Mouse (Mus musculus): Measurements from ENCODE around the gene Smndc1. TPM values are rescaled to one million over a fixed set of nuclear protein-coding genes. Genes with fewer than 3 reads are reported as not detected.

Smndc1 gene
- polyA plus RNA-seq, 1 experiment from 2014 or later, result 35.8 TPM

- DNase-seq (ENCODE audit: low spot score), result no peak
- no peak for ATAC-seq
- Histone ChIP-seq H3K9ac (replicated peaks; ENCODE audit: low read depth) (no peak overlapping the region), H3K27me3 (replicated peaks; ENCODE audit: insufficient read depth, low read length) (no peaks in the 10 kb centered on the region), H3K9me3 (ENCODE audit: low read length) (no peaks in the 10 kb centered on the region), H3K4me2 (replicated peaks; ENCODE audit: low read depth, low read length) (no peak overlapping the region), H3K4me3 (ENCODE audit: low read depth, low read length) (no peak overlapping the region), H3K36me3 (ENCODE audit: insufficient read depth, low read length) (no peaks in the 10 kb centered on the region), H3K4me1 (ENCODE audit: insufficient read depth, low read depth, low read length) (no peaks in the 10 kb centered on the region), H3K27ac (ENCODE audit: low read length) (no peak overlapping the region)
- TF ChIP-seq EP300 (IDR thresholded peaks at IDR 0.05) (no peak), CTCF (IDR thresholded peaks at IDR 0.05) (no peak)
- 79% methylated on average over 17 of the region's 17 CpGs for WGBS
These were observed 24.8 kb upstream of the Smndc1 start for GRCm38 (mm10) chr19:53415198-53415597.

GRCm38 (mm10) chr19:53414650-53415049, 24.3 kb upstream of the Smndc1 start:
- H3K27me3 ChIP-seq (replicated peaks; ENCODE audit: insufficient read depth, low read length), result no peaks in the 10 kb centered on the region
- no peak overlapping the region for H3K4me2 ChIP-seq (replicated peaks; ENCODE audit: low read depth, low read length)
- H3K27ac ChIP-seq (ENCODE audit: low read length), result no peak overlapping the region
- no peak overlapping the region for H3K9ac ChIP-seq (replicated peaks; ENCODE audit: low read depth)
- H3K4me3 ChIP-seq (ENCODE audit: low read depth, low read length), result no peak overlapping the region
- H3K4me1 ChIP-seq (ENCODE audit: insufficient read depth, low read depth, low read length), result no peaks in the 10 kb centered on the region
- TF ChIP-seq EP300 (IDR thresholded peaks at IDR 0.05) (no peak), CTCF (IDR thresholded peaks at IDR 0.05) (no peak)
- DNase-seq (ENCODE audit: low spot score) (no peak), ATAC-seq (no peak)
- no peaks in the 10 kb centered on the region for H3K36me3 ChIP-seq (ENCODE audit: insufficient read depth, low read length)
- H3K9me3 ChIP-seq (ENCODE audit: low read length), result no peaks in the 10 kb centered on the region
- 73% methylated on average over 11 of the region's 11 CpGs for WGBS

DNA sequence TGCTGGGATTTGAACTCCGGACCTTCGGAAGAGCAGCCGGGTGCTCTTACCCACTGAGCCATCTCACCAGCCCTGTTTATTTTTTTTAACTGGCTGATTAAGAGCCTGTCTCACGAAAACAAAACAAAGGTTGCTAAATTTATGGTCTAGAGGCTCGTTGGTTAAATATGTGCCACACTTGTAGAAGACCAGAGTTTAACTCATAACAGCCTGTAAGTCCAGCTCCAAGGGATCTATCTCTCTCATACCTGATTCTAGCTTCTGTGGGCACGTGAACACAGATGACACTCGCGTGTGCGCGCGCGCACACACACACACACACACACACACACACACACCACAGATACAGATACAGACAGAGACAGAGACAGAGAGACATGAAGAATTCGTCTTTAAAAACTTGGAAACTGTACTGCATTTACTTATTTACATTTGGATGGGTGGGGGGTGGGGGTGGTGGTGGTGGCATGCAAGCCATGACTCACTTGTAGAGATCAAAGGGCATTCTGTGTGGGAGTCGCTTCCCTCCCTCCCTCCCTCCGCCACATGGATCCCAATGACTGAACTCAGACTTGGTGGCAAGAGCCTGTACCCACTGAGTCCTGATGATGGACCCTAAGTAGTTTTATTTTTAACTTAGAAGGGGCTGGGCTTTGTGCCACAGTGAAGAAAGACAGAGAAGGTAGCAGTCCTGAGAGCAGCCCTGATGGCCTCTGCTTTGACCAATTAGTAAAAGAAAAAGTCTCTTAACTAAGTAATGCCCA, 23.4 kb upstream of the Smndc1 start:
- H3K36me3 ChIP-seq (ENCODE audit: insufficient read depth, low read length), result no peaks in the 10 kb centered on the region
- no peaks in the 10 kb centered on the region for H3K4me1 ChIP-seq (ENCODE audit: insufficient read depth, low read depth, low read length)
- no peak overlapping the region for H3K4me2 ChIP-seq (replicated peaks; ENCODE audit: low read depth, low read length)
- H3K27ac ChIP-seq (ENCODE audit: low read length), result no peak overlapping the region
- 77% methylated on average over 15 of the region's 15 CpGs for WGBS
- no peaks in the 10 kb centered on the region for H3K27me3 ChIP-seq (replicated peaks; ENCODE audit: insufficient read depth, low read length)
- no peak for TF ChIP-seq EP300 (IDR thresholded peaks at IDR 0.05)
- TF ChIP-seq CTCF (IDR thresholded peaks at IDR 0.05), result no peak
- ATAC-seq, result peak; percentile 50; the same call in 1 of the 2 replicates
- H3K9ac ChIP-seq (replicated peaks; ENCODE audit: low read depth), result no peak overlapping the region
- no peak for DNase-seq (ENCODE audit: low spot score)
- H3K4me3 ChIP-seq (ENCODE audit: low read depth, low read length), result no peak overlapping the region
- no peaks in the 10 kb centered on the region for H3K9me3 ChIP-seq (ENCODE audit: low read length)

DNA sequence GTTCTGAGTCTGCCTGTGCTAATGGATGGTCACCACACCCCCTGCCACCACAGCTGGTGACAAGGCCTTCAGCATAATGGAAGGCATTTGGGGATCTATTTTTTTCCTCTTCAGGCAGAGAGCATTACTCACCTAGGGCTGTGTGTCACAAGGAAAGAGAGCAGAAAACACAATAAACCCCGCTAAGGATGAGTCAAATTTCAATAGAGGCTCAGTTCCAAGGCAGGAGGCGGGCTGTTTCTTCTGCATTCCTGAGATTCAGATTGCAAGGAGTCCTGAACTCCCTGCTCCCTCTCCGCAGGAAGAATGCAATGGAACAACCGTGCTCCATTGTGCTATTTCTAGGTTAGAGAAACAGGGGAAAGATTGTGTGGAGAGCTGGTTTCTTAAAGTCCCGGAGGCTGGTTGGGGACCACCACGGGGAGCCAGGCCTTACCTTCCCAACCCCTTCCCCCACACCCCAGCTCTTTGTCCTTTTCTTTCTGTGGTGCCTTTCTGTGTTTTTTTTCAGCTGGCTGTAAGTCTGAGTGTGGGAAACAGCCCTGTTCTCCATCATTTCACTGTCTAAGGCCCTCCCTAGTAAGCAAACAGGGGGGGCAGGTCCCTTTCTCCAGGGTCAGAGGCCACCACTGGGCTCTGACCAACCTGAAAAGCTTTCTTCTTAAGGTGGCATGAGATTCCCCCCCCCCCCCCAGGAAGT, 21.9 kb upstream of the Smndc1 start:
- no peaks in the 10 kb centered on the region for H3K36me3 ChIP-seq (ENCODE audit: insufficient read depth, low read length)
- no peaks in the 10 kb centered on the region for H3K9me3 ChIP-seq (ENCODE audit: low read length)
- no peak for DNase-seq (ENCODE audit: low spot score)
- no peak overlapping the region for H3K4me2 ChIP-seq (replicated peaks; ENCODE audit: low read depth, low read length)
- H3K27me3 ChIP-seq (replicated peaks; ENCODE audit: insufficient read depth, low read length), result no peaks in the 10 kb centered on the region
- H3K4me1 ChIP-seq (ENCODE audit: insufficient read depth, low read depth, low read length), result no peaks in the 10 kb centered on the region
- no peak overlapping the region for H3K4me3 ChIP-seq (ENCODE audit: low read depth, low read length)
- H3K27ac ChIP-seq (ENCODE audit: low read length), result no peak overlapping the region
- ATAC-seq, result no peak
- 20% methylated on average over 6 of the region's 6 CpGs for whole genome bisulfite sequencing
- TF ChIP-seq EP300 (IDR thresholded peaks at IDR 0.05), result no peak
- no peak for TF ChIP-seq CTCF (IDR thresholded peaks at IDR 0.05)
- H3K9ac ChIP-seq (replicated peaks; ENCODE audit: low read depth), result no peak overlapping the region

DNA sequence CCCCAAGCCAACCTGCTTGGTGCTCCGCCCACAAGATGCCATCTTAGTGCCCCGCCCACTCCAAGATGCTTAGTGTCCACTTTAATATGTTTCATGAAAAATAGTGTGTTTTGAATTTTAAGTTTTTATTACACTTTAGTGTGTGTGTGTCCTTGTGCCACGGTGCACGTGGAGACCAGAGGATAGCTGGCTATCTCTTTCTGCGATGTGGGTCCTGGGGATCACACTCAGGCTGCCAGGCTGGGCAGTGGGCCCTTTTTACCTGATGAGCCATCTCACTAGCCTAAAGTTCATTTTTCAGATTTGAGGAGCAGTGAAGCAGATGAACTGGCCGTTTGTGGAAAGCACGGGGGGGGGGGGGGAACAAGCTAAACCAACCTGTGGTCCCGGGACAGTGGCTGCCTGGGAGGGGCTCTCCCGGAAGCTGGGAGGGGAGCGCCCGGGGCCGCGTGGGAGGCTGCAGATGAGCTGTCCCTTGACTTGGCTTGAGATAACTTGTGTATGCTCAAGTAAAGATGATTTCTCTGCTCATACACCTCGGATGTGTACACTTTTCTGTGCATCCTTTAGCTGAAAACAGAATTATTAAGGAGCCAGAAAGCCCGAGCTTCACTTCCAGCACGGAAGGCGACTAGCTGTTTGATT, 19.4 kb upstream of the Smndc1 start:
- no peak overlapping the region for H3K4me2 ChIP-seq (replicated peaks; ENCODE audit: low read depth, low read length)
- no peak overlapping the region for H3K27ac ChIP-seq (ENCODE audit: low read length)
- H3K4me1 ChIP-seq (ENCODE audit: insufficient read depth, low read depth, low read length), result no peaks in the 10 kb centered on the region
- no peaks in the 10 kb centered on the region for H3K9me3 ChIP-seq (ENCODE audit: low read length)
- H3K4me3 ChIP-seq (ENCODE audit: low read depth, low read length), result no peak overlapping the region
- 50% methylated on average over 17 of the region's 17 CpGs for WGBS
- no peaks in the 10 kb centered on the region for H3K36me3 ChIP-seq (ENCODE audit: insufficient read depth, low read length)
- no peaks in the 10 kb centered on the region for H3K27me3 ChIP-seq (replicated peaks; ENCODE audit: insufficient read depth, low read length)
- H3K9ac ChIP-seq (replicated peaks; ENCODE audit: low read depth), result no peak overlapping the region
- no peak for TF ChIP-seq EP300 (IDR thresholded peaks at IDR 0.05)
- TF ChIP-seq CTCF (IDR thresholded peaks at IDR 0.05), result no peak
- DNase-seq (ENCODE audit: low spot score), result no peak
- ATAC-seq, result no peak

- H3K4me3 ChIP-seq (ENCODE audit: low read depth, low read length), result no peak overlapping the region
- TF ChIP-seq CTCF (IDR thresholded peaks at IDR 0.05) (no peak), EP300 (IDR thresholded peaks at IDR 0.05) (no peak)
- no peak overlapping the region for H3K9ac ChIP-seq (replicated peaks; ENCODE audit: low read depth)
- H3K9me3 ChIP-seq (ENCODE audit: low read length), result no peaks in the 10 kb centered on the region
- ATAC-seq (peak; percentile 72), DNase-seq (ENCODE audit: low spot score) (no peak)
- WGBS, result 57% methylated on average over 8 of the region's 8 CpGs
- no peak overlapping the region for H3K4me2 ChIP-seq (replicated peaks; ENCODE audit: low read depth, low read length)
- H3K4me1 ChIP-seq (ENCODE audit: insufficient read depth, low read depth, low read length), result no peaks in the 10 kb centered on the region
- no peaks in the 10 kb centered on the region for H3K27me3 ChIP-seq (replicated peaks; ENCODE audit: insufficient read depth, low read length)
- no peaks in the 10 kb centered on the region for H3K36me3 ChIP-seq (ENCODE audit: insufficient read depth, low read length)
- H3K27ac ChIP-seq (ENCODE audit: low read length), result no peak overlapping the region
These were observed 18.0 kb upstream of the Smndc1 start for GRCm38 (mm10) chr19:53408398-53408797.

Data from lung, postnatal 0 days (tissue).